Mouse (Mus musculus): ENCODE data around the gene 2410002F23Rik.
"Not testable (repeated sequence)": the region's sequence is repeated elsewhere in the genome, so short reads cannot be mapped to it uniquely, and the experiment has no call there.

2410002F23Rik gene

DNA sequence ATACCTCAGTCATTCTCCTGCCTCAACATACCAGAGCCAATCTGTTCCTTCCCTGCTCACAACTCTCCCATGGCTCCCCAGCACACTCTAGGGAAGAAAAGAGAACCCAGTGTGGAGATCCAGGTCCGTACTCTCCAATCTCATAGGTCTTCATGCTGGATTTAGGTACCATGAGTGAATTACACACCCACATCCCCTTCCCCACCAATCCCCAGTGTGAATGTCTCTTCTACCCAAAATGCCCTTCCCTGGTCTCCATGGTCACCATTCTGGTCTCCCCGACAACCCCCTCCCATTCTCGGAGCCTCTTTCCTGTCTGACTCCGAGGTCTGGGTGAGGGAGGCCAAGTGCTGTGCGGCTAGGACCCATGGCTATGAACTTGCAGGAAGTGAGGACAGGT, 14.6 kb downstream of the 2410002F23Rik start, which contains the start of gene Gm15517:
TSS of gene Gm15517 (plus strand) at position 301 of the 400 bp plus-strand sequence.
- no peak for DNase-seq (ENCODE audit: extremely low read depth, insufficient read length, low spot score)

DNA sequence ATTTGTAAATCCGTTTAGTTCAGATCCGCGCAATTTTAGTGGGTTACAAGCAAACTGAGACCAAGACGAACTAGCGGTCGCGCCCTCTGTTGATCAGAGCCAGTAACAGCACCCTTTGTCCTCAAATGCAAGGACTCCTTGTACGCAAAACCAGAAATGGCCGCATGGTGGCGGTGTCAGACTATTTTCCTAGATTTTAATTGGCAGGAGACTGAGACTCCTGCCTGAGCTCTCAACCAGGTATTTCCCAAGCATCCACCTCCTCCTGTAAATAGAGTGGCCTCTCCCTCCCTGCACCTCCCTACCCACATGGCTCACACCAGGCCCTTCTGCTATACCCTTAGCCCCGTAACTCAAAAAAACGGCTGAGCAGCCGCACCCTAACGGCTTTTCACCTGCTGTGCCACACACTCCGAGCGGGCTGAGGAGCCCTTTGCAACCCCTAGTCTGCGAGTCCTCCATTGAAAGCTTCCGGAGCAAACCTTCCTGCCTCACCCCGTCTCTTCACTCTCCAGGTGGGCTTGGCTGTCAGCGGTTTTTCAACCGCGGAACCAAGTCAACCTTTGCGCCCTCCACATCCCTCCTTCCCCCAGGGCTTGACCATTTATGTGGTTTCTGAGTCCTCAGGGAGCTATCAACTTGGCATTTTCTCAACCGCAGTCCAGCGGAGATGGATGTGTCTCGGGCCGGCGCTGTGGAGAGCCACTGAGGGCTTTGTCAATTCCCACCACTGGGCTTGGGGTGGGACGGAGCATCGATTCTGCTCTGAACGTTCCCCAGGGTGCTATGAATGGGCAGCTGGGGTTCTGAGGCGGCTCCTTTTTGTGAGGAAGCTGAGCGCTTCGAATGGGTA, 16.5 kb downstream of the 2410002F23Rik start:
- peak; percentile 51 for DNase-seq (ENCODE audit: extremely low read depth, insufficient read length, low spot score)

DNA sequence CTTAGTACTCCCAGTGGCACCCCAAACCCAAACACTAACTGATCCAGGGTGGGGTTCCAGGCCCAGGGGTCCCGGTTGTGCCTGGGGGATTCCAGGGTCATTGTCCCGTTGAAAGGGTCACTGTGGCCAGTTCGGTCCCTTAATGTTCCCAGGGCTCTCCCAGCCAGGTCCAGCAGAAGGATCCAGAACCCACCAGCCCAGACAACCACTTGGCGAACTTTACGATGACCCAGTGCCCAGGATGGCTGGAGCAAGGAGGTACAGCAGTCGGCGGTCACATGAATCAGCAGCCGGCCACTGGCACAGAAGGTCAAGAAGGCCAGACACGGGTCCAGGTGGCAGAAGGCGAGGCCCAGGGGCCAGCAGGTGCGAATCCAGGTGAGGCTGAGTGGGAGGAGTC, 21.6 kb downstream of the 2410002F23Rik start:
- DNase-seq (ENCODE audit: extremely low read depth, insufficient read length, low spot score) = no peak

DNA sequence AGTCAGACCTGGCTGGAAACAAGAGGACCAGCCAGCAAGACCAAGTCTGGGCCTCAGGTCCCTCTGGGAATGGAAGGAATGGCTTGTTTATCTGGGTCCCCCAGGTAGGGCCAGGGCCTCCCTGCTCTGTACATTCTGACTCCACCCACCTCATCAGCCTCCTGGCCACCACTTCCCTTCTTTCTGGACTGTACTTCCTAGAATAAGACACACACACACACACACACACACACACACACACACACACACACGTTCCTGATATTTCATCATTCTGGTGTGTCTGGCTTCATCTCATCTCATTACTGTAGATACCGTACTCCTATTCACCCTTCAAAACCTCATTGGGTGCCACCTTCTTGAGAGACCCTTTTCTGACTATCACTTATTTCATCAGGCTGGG, 22.9 kb downstream of the 2410002F23Rik start:
- no peak for DNase-seq (ENCODE audit: extremely low read depth, insufficient read length, low spot score)

DNA sequence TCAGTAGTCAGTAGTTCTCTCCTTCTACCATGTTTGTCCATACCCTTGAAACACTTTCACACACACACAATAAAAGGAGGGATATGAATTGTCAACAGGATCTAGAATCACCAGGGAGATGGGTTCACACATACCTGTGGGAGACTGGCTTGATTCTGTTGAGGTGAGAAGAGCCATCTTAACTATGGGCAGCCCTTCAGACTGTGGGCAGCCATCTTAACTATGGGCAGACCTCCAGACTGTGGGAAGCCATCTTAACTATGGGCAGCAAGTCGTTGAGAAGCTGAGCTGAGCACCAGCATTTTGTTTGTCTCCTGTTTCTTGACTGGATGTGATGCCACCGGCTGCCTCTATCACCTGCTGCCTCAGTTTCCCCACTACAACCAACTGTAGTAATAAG, 24.8 kb downstream of the 2410002F23Rik start:
- no peak for DNase-seq (ENCODE audit: extremely low read depth, insufficient read length, low spot score)

DNA sequence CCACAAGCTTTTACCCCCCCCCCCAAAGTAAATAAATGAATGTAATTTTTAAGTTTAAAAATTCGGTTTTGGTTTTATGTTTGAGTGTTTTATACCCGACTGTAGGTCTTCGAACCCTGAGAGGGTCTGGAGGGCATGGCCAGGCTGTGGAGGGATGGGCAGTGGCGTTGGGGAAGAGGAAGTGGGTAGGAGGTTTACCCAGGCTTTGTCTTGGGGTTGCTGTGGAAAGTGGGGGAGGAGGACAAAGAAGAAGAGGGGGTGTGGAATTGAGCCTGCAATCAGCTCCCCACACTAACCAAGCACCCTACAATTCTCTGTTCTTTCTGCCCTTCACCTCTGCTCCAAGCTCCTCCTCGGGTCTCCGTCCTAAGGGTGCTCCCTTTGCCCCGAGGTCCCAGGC, 26.0 kb downstream of the 2410002F23Rik start:
- no peak for DNase-seq (ENCODE audit: extremely low read depth, insufficient read length, low spot score)

DNA sequence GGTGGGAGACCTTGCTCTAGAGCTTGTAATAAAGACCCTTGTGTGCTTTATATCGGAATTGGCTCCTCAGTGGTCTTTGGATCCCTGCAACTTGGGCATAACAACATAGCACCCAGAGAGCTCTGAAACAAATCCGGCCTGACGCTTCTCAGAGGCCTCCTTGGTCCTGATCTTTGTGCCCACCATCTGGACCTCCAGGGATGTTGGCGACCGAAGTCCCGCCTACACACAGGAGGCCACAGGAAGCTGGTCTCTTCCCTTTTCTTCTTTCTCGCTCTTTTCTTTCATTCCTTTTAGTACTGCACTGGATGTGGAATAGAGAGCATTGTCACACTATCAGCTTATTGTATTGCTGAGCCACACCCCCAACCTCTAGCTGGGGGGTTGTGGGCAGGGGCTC, 26.9 kb downstream of the 2410002F23Rik start:
- DNase-seq (ENCODE audit: extremely low read depth, insufficient read length, low spot score) = no peak

DNA sequence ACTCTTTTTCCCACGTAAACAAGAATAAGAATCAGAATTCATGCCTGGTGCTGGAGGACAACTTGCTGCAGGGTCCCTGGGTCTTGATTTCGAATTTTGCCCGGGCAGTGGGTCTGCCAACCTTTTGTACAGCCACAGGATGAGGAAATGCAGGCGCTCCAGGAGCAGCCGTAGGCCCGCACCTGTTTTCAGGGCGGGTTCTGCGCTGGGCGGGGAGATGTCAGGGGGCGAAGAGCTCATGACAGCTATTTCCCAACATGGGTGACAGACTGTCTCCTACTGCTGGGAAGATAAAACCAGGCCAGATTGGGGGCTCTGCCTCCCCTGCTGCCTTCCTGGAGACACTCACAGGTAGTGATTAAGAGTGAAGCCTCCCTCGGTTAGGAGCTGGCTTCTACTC, 27.6 kb downstream of the 2410002F23Rik start:
- DNase-seq (ENCODE audit: extremely low read depth, insufficient read length, low spot score) = no peak

DNA sequence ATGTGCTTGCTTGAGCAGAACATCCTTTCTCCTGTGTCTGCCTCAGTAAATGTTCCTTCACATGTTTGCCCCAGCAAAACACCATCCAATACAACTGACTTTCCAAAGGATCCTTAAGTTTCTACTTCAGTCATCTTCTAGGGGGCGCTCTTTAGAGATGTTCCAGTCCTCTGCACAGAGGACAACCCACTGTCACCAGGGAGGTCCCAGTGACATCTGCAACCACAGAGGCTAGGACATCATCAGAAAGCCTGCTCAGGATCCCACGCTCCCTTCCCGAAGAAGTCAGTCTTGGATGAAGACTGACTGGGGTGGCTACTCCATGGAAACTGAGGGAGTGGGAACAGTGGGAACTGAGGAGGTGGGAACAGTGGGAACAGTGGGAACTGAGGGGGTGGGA, 29.0 kb downstream of the 2410002F23Rik start:
- no peak for DNase-seq (ENCODE audit: extremely low read depth, insufficient read length, low spot score)

DNA sequence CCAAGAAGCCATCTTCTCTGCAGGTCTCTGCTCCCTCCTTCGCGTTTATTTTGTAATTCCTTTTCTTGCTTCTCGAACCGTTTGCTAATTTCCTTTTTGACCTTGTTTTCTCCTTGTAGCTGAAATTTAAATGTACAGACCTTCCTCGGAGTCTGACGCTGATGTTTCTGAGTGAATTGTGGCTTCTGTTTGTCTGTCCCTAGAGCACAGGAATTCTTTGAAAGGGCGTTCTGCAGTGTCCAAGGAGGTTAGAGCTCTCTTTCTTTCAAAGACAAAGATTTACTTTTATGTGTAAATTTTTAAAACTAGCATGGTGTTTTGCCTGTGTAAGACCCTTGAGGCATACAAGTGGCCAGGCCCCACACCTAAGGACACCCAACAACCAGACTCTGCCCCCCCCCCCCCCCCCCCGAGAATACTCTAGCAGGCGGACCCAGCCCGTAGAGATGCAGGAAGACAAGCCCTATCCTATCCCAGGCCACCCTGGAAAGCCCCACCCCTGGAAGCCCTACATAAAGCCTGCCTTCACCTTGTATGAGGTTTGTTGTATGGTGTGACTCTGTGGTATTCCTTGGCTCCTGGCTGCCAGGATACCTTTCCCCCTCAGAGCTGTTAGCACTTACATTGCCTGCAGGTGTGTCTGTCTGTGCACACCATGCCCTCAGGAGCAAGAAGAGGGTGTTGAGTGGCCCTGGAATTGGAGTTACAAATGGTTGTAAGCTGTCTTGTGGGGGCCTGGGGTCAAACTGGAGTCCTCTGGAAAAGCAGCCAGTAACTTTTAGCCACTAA, 30.1 kb downstream of the 2410002F23Rik start:
- no peak for DNase-seq (ENCODE audit: extremely low read depth, insufficient read length, low spot score)

DNA sequence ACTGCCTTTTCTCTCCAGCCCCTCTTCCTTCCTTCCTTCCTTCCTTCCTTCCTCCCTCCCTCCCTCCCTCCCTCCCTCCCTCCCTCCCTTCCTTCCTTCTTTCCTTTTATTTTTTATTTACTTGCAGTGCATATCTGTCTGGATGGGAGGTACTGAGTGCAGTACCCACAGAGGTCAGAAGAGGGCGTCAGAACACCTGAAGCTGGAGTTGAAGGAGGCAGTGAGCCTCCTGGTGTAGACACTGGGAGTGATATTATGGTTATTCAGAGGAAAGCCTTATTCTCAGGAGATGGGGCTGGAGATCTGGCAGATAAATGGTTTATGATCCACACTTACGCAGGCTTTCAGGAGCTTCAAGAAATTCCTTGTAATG, 30.7 kb downstream of the 2410002F23Rik start:
- no peak for DNase-seq (ENCODE audit: extremely low read depth, insufficient read length, low spot score)

DNA sequence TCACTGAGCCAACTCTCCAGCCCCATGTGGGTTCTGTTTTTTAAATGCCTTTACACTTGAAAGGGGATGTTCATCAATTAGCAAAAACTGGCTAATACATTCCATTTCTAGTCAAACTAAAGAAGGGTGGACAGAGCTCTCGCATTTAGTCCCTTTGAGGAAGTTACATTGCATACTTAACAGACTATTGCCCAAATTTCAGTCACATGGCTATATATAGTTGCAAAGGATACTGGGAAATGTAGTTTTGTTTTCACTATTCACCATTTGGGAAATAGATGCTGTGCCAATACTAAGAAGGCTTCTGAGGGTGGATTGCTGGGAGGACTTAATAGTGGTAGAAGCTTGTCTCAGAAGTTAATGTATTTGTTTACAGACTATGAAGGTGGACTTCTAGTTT, 34.4 kb downstream of the 2410002F23Rik start:
- no peak for DNase-seq (ENCODE audit: extremely low read depth, insufficient read length, low spot score)

DNA sequence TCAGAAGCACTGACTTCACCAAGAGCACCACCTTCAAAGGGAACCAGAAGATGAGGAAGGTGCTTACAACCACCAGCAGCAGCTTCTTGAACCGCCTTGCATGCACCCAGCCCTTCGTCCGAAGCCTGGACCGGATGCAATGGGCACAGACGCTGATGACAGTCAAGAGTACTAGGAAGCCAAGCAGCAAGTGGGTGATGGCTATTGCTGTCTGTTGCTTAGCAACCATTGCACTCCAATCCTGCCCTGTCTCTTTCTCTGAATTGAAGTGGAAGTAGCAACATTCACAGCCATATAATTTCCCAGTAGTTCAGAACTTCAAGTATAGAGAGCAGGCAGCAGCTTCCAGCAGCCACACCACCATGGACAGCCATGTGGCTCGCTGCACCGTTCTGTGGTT, 35.1 kb downstream of the 2410002F23Rik start:
- no peak for DNase-seq (ENCODE audit: extremely low read depth, insufficient read length, low spot score)

DNA sequence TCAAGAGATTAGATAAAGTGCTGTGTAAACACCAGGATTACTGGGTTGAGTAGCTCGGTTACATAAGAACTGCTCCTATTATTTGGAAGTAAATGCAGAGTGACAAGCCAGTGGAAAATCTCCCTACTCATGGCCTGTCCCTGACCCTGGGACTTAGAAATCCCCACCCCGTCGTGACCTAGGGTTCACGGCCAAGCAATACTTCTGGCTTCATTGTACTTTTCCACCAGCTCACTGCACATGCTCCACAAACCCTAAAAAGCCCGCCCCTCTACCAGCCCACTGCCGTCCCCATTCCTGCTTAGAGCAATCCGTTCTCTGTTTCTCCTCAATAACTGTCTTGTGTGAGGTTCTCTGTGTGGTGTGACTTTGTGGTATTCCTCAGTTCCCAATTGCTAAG, 41.2 kb downstream of the 2410002F23Rik start:
- no peak for DNase-seq (ENCODE audit: extremely low read depth, insufficient read length, low spot score)

DNA sequence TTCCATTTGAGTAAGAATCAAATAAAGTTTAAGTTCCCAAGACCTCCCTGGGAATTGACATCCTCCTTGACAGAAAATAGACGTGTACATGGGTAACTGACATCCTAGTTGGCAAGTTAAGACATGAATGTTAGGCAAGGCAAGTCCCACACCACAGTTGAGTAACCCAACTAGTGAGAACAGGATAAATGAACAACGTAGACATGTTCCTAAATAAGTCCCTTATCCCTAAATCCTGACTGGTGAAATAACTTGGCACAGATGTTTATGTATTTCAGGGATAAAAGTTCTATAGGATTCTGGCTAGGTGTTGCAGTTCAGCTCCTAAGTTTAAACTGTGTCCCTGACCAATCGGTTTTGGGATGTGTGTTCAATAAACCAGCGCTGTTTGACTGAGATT, 44.5 kb downstream of the 2410002F23Rik start:
- DNase-seq (ENCODE audit: extremely low read depth, insufficient read length, low spot score) = no peak

DNA sequence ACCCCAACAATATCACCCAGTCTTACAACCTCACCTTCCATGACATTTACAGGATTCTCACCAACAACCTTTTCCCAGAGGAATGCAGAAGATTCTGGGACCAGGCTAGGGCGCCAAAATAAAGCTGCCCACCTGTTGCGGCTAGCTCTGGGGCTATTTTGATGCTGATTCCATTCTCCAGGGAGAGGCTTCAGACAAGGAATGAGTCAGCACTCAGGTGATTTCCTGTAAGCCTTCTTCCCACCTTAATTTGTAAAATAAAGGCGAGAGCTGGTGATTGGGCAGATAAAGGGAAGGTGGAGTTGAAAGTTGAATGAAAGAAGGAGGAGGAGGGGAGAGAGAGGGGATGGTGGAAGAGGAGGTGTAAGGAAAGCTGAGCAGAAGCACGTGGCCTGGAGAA, 44.9 kb downstream of the 2410002F23Rik start:
- no peak for DNase-seq (ENCODE audit: extremely low read depth, insufficient read length, low spot score)

DNA sequence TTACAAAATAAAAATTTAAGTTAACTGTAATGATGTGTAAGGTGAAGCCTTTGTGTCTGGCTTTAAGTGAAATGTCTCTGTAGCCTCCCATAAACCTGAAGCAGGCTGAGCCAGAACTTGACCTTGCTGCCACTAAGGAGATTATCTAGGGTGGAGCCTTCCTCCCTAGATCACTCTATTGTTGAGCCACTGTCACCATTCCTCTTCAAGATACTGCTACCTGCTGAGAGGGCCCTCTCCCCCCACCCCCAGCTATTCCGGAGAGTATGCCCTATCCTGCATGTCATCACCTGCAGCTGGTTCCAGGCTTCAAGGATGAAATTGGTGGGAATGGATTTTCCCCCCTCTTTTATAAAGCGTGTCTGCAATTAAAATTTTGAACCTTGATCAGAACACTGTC, 51.0 kb downstream of the 2410002F23Rik start:
- DNase-seq (ENCODE audit: extremely low read depth, insufficient read length, low spot score) = not testable (repeated sequence)

Data from 3134 (cell line).